Mouse (Mus musculus): ENCODE data around the gene Mrs2. TPM values are rescaled to one million over a fixed set of nuclear protein-coding genes. Genes with fewer than 3 reads are reported as not detected.
A peak's percentile ranks its signal among the peaks of the same experiment; 100 is the strongest.

Gene Mrs2
- polyA plus RNA-seq, 1 experiment, result 47.6 TPM

- TF ChIP-seq POLR2A (IDR thresholded peaks at IDR 0.05; ENCODE audit: extremely low read depth, insufficient read depth, low read length) (no peak), CTCF (IDR thresholded peaks at IDR 0.05; ENCODE audit: extremely low read depth, insufficient read depth, low read length) (no peak)
- Histone ChIP-seq H3K4me1 (ENCODE audit: control insufficient read depth, insufficient read depth, low read length) (no peaks in the 10 kb centered on the region), H3K27ac (ENCODE audit: insufficient read depth, low read length) (no peak overlapping the region), H3K4me3 (ENCODE audit: insufficient read depth, low read length) (no peak overlapping the region)
These were observed 6.4 kb upstream of the Mrs2 start for GRCm38 (mm10) chr13:25026409-25027113.

GRCm38 (mm10) chr13:25024655-25025054 is 4.5 kb upstream of the Mrs2 start:
- Histone ChIP-seq H3K4me1 (ENCODE audit: control insufficient read depth, insufficient read depth, low read length) (no peaks in the 10 kb centered on the region), H3K4me3 (ENCODE audit: insufficient read depth, low read length) (no peak overlapping the region), H3K27ac (ENCODE audit: insufficient read depth, low read length) (no peak overlapping the region)
- peak; percentile 18; the same call in 1 of the 2 replicates for TF ChIP-seq CTCF (IDR thresholded peaks at IDR 0.05; ENCODE audit: extremely low read depth, insufficient read depth, low read length)
- TF ChIP-seq POLR2A (IDR thresholded peaks at IDR 0.05; ENCODE audit: extremely low read depth, insufficient read depth, low read length), result no peak

DNA sequence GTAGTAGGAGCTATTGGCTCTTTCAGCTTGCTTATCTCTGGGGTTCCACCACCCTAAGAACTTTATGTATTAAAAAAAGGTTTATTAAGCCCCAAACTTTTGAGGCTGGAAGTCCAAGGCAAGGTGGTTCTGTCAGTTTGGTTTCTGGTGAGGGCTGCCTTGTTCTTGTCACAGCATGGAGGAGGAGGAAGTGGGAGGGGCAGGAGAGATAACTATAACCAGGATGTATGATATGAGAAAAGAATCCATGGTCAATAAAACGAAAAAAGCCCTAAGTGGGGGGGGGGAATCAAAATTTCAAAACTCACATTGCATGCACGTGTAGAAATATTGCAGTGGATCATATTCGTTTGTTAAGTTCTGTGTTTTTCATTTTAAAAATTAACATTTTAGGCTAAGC is 3.0 kb upstream of the Mrs2 start:
- Histone ChIP-seq H3K4me3 (ENCODE audit: insufficient read depth, low read length) (no peak overlapping the region), H3K4me1 (ENCODE audit: control insufficient read depth, insufficient read depth, low read length) (peaks cover 2% of the 10 kb centered on the region; the same call in 1 of the 2 replicates), H3K27ac (ENCODE audit: insufficient read depth, low read length) (no peak overlapping the region)
- TF ChIP-seq CTCF (IDR thresholded peaks at IDR 0.05; ENCODE audit: extremely low read depth, insufficient read depth, low read length) (no peak), POLR2A (IDR thresholded peaks at IDR 0.05; ENCODE audit: extremely low read depth, insufficient read depth, low read length) (no peak)

- H3K27ac ChIP-seq (ENCODE audit: insufficient read depth, low read length), result no peak overlapping the region
- H3K4me3 ChIP-seq (ENCODE audit: insufficient read depth, low read length), result no peak overlapping the region
- H3K4me1 ChIP-seq (ENCODE audit: control insufficient read depth, insufficient read depth, low read length), result peaks cover 2% of the 10 kb centered on the region; the same call in 1 of the 2 replicates
- TF ChIP-seq POLR2A (IDR thresholded peaks at IDR 0.05; ENCODE audit: extremely low read depth, insufficient read depth, low read length), result no peak
- no peak for TF ChIP-seq CTCF (IDR thresholded peaks at IDR 0.05; ENCODE audit: extremely low read depth, insufficient read depth, low read length)
These were observed 2.2 kb upstream of the Mrs2 start for GRCm38 (mm10) chr13:25022386-25022785.

GRCm38 (mm10) chr13:25020540-25020892 is 337 bp upstream of the Mrs2 start:
- no peak for TF ChIP-seq POLR2A (IDR thresholded peaks at IDR 0.05; ENCODE audit: extremely low read depth, insufficient read depth, low read length)
- Histone ChIP-seq H3K4me3 (ENCODE audit: insufficient read depth, low read length) (peak overlapping the region; percentile 73), H3K27ac (ENCODE audit: insufficient read depth, low read length) (0 out of 2 replicates have a peak overlapping the region, but pooled peaks have one; percentile 1), H3K4me1 (ENCODE audit: control insufficient read depth, insufficient read depth, low read length) (peaks cover 2% of the 10 kb centered on the region; the same call in 1 of the 2 replicates)

- Histone ChIP-seq H3K27ac (ENCODE audit: insufficient read depth, low read length) (no peak overlapping the region), H3K4me3 (ENCODE audit: insufficient read depth, low read length) (no peak overlapping the region), H3K4me1 (ENCODE audit: control insufficient read depth, insufficient read depth, low read length) (peaks cover 2% of the 10 kb centered on the region; the same call in 1 of the 2 replicates)
- TF ChIP-seq CTCF (IDR thresholded peaks at IDR 0.05; ENCODE audit: extremely low read depth, insufficient read depth, low read length) (no peak), POLR2A (IDR thresholded peaks at IDR 0.05; ENCODE audit: extremely low read depth, insufficient read depth, low read length) (no peak)
These were observed 1.9 kb downstream of the Mrs2 start for GRCm38 (mm10) chr13:25018316-25018715.

DNA sequence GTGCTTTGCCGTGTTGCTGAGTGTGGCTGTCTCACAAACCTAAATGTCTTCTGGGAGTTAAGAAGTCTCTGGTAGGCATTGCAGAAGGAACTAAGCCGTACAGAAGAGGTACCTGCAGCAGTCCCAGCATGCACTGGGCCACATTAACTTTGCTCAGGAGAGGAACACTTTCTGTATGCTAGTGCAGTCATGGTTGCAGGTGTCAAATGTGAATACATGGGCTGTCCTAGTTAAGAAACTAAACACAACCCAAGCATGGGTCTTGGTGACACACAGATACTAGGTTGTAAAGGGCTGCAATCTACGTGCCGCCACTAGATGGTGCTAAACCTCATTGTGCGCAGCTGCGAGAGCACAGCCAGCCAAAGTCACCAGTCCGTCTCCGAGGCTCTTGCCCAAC is 13.1 kb downstream of the Mrs2 start:
- H3K4me3 ChIP-seq (ENCODE audit: insufficient read depth, low read length), result no peak overlapping the region
- TF ChIP-seq CTCF (IDR thresholded peaks at IDR 0.05; ENCODE audit: extremely low read depth, insufficient read depth, low read length) (no peak), POLR2A (IDR thresholded peaks at IDR 0.05; ENCODE audit: extremely low read depth, insufficient read depth, low read length) (no peak)
- H3K4me1 ChIP-seq (ENCODE audit: control insufficient read depth, insufficient read depth, low read length), result no peaks in the 10 kb centered on the region
- H3K27ac ChIP-seq (ENCODE audit: insufficient read depth, low read length), result no peak overlapping the region

GRCm38 (mm10) chr13:25002965-25003364 is 17.2 kb downstream of the Mrs2 start:
- H3K4me3 ChIP-seq (ENCODE audit: insufficient read depth, low read length), result no peak overlapping the region
- H3K27ac ChIP-seq (ENCODE audit: insufficient read depth, low read length), result no peak overlapping the region
- TF ChIP-seq CTCF (IDR thresholded peaks at IDR 0.05; ENCODE audit: extremely low read depth, insufficient read depth, low read length) (0 out of 2 replicates have a peak, but pooled peaks have one; percentile 2), POLR2A (IDR thresholded peaks at IDR 0.05; ENCODE audit: extremely low read depth, insufficient read depth, low read length) (no peak)
- no peaks in the 10 kb centered on the region for H3K4me1 ChIP-seq (ENCODE audit: control insufficient read depth, insufficient read depth, low read length)

DNA sequence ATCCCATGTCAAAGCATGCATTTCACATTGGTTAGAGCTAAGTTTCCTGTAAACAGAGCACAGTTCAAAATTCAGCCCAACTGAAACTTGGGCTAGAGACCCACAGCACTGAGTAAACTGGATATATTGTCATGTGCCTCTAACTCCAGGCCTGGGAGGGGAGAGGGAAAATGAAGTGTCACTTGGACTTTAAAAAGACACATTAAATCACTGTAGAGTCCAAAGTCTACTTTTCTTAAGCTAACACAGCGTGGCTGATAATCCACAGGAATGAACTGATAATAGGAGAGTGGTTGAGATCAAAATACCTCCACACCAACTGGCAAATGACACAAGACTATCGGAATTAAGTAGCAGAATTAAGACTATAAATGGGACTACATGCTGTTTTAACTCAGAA is 20.6 kb downstream of the Mrs2 start:
- no peak for TF ChIP-seq CTCF (IDR thresholded peaks at IDR 0.05; ENCODE audit: extremely low read depth, insufficient read depth, low read length)
- no peak for TF ChIP-seq POLR2A (IDR thresholded peaks at IDR 0.05; ENCODE audit: extremely low read depth, insufficient read depth, low read length)
- Histone ChIP-seq H3K4me3 (ENCODE audit: insufficient read depth, low read length) (no peak overlapping the region), H3K4me1 (ENCODE audit: control insufficient read depth, insufficient read depth, low read length) (no peaks in the 10 kb centered on the region), H3K27ac (ENCODE audit: insufficient read depth, low read length) (no peak overlapping the region)

DNA sequence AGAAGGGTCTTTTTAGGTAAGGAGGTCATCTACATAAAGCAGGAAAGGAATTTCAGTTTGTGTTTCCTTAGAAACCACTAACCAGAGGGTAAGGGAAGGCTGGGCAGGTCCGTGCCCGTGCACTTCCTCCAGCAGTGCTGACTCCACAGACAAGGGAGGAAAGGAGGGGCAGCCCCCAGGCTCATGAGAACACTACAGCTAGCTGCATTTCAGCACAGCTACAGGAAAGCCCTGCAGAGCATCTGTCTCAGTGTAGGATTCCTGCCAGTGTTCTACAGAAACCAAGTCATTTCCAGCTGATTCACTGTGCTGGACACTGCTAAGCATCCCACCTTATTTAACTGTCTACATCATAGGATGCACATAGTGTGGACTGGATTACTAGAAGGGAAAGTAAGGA is 27.0 kb downstream of the Mrs2 start:
- TF ChIP-seq CTCF (IDR thresholded peaks at IDR 0.05; ENCODE audit: extremely low read depth, insufficient read depth, low read length) (no peak), POLR2A (IDR thresholded peaks at IDR 0.05; ENCODE audit: extremely low read depth, insufficient read depth, low read length) (no peak)
- no peak overlapping the region for H3K27ac ChIP-seq (ENCODE audit: insufficient read depth, low read length)

More for the DNA sequence above, 27.0 kb downstream of the Mrs2 start:
- H3K4me3 ChIP-seq (ENCODE audit: insufficient read depth, low read length), result no peak overlapping the region
- peaks cover 3% of the 10 kb centered on the region; the same call in 1 of the 2 replicates for H3K4me1 ChIP-seq (ENCODE audit: control insufficient read depth, insufficient read depth, low read length)

All from cortical plate, adult 2 months (tissue).